Mouse (Mus musculus): ENCODE measurements around the gene Trnp1. TPM values are rescaled to one million over a fixed set of nuclear protein-coding genes. Genes with fewer than 3 reads are reported as not detected.

Gene Trnp1
- polyA plus RNA-seq (2015; fragmentation: Nextera tagmentation; extraction: Ambion mirVana), result 0.70 and 0.81 TPM in 2 replicates

DNA sequence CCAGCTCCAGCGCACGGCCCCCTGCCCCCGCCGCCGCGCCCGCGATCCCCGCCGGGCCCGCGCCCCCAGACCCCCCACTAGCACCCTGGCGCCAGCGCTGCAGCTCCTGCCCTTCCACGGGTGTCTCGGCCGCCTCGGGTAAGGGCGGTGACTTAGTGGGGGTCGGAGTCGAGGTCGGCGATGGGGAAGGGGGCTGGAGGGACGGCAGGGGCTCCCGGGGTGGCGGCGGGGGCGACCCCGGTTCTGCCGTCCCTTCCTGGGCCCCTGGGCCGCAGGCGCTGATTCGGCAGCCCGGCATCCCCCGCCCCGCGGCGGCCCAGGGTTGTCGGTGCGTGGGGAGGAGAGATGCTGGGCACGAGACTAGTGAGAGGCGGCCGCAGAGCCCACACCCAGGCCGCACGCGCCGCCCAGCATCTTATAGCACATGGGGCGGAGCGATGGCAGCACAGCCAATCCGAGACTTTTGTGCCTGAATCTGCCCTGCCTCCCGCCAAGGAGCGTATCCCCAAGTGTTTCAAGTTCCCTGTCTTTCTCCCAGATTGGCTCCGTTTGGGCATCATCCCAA, at the start of gene Trnp1:
Gene Trnp1, minus strand, starts transcription at position 391 of the 565 bp plus-strand sequence.
- under 1% methylated on average over 49 of the region's 53 CpGs for WGBS
- Histone ChIP-seq H3K4me2 (ENCODE audit: low read depth, low read length) (peak within 1 kb of the TSS; percentile 100), H3K9me3 (ENCODE audit: control insufficient read depth, low read length) (no peaks in the 10 kb centered on the region), H3K36me3 (ENCODE audit: control insufficient read depth, insufficient read depth, low read length) (no peaks in the 10 kb centered on the region), H3K4me1 (ENCODE audit: control insufficient read depth, insufficient read depth, low read length) (peaks cover 20% of the 10 kb centered on the region), H3K4me3 (ENCODE audit: low read length) (peak within 1 kb of the TSS; percentile 65), H3K27ac (ENCODE audit: low read length) (no peak within 1 kb of the TSS), H3K27me3 (replicated peaks; ENCODE audit: control insufficient read depth, insufficient read depth, low read length) (peaks cover 56% of the 10 kb centered on the region), H3K9ac (ENCODE audit: low read depth, low read length) (peak within 1 kb of the TSS; percentile 70)
- peak; percentile 84 for ATAC-seq

DNA sequence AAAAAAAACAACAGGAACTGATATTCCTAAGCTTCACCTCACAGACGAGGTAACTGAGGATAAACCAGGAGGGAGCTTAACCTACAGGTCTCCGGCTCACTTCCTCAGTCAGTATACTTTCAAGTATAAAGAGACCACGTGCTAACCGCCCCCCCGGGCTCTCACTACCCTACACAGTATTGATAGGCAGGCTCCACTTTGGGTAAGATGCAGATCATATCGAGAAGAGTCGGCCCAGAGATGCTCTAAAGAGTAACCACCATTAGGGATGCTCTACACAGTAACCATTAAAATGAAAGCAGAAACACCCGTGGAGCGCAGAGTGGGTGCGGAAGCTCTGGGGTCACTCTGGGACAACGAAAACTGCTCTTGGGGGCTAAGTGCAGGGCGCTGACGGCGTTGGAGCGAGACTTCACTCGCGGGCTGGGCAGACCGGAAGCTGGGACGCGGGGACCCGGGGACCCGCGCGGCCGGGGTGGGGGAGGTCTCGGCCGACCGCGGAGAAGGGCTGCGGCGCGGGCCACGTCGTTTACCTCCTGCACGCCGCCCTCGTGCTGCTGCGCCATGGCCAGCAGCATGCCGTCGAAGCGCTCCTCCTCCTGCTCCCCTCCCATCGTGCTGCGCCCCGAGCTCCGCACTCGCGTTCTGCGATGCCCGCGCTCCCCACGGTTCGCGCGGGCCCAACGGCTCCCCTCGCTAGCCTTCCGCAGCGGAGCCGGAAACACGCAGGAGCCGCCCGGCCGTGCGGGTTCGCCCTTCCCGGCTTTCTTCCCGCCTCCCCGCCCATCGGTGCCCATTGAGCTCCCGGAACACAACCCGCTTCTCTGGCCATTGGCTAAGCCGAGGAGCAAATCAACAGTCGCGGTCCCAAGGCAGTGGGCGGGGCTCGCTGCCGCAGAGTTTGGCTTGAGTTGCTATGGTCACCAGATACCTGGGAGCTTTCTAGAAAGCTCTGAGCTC, 47.2 kb upstream of the Trnp1 start, which contains the start of gene Nudc:
Gene Nudc, minus strand, starts transcription at position 725 of the 960 bp plus-strand sequence.
- peak; percentile 99 for ATAC-seq
- Histone ChIP-seq H3K27ac (ENCODE audit: low read length) (peak within 1 kb of the TSS; percentile 57), H3K27me3 (replicated peaks; ENCODE audit: control insufficient read depth, insufficient read depth, low read length) (no peaks in the 10 kb centered on the region), H3K4me3 (ENCODE audit: low read length) (peak within 1 kb of the TSS; percentile 91), H3K4me2 (ENCODE audit: low read depth, low read length) (peak within 1 kb of the TSS; percentile 84), H3K4me1 (ENCODE audit: control insufficient read depth, insufficient read depth, low read length) (peaks cover 14% of the 10 kb centered on the region), H3K9ac (ENCODE audit: low read depth, low read length) (peak within 1 kb of the TSS; percentile 93), H3K9me3 (ENCODE audit: control insufficient read depth, low read length) (0 out of 2 replicates have a peak, but pooled peaks cover 2% of the 10 kb centered on the region), H3K36me3 (ENCODE audit: control insufficient read depth, insufficient read depth, low read length) (no peaks in the 10 kb centered on the region)
- WGBS, result under 1% methylated on average over 75 of the region's 77 CpGs

DNA sequence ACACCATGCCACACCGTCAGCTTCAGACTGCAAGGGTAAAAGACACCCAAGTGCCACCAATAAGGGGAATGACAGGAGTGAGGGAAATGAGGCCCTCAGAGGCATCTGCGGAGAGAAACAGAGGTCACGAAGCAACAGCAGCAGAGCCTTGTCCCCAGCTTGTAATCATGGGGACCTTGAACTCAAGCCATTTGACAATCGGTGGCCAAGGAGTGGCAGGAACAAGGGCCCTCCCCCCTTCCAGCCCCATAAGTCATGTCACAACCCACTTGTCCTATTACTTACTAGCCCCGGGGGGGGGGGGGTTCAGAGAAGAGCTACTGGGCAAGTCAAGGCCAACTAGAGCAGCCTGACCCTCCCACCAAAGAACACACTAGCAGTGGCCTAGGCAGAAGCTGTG, 38.3 kb upstream of the Trnp1 start:
- Histone ChIP-seq H3K9me3 (ENCODE audit: control insufficient read depth, low read length) (no peaks in the 10 kb centered on the region), H3K9ac (ENCODE audit: low read depth, low read length) (peak overlapping the region; percentile 12; the same call in 1 of the 2 replicates), H3K27me3 (replicated peaks; ENCODE audit: control insufficient read depth, insufficient read depth, low read length) (no peaks in the 10 kb centered on the region), H3K4me2 (ENCODE audit: low read depth, low read length) (no peak overlapping the region), H3K36me3 (ENCODE audit: control insufficient read depth, insufficient read depth, low read length) (peaks cover 27% of the 10 kb centered on the region), H3K4me3 (ENCODE audit: low read length) (no peak overlapping the region), H3K27ac (ENCODE audit: low read length) (peak overlapping the region; percentile 80), H3K4me1 (ENCODE audit: control insufficient read depth, insufficient read depth, low read length) (peaks cover 9% of the 10 kb centered on the region; the same call in 1 of the 2 replicates)
- WGBS, result 77% methylated on average over 5 of the region's 5 CpGs
- ATAC-seq, result peak; percentile 45; the same call in 1 of the 2 replicates

DNA sequence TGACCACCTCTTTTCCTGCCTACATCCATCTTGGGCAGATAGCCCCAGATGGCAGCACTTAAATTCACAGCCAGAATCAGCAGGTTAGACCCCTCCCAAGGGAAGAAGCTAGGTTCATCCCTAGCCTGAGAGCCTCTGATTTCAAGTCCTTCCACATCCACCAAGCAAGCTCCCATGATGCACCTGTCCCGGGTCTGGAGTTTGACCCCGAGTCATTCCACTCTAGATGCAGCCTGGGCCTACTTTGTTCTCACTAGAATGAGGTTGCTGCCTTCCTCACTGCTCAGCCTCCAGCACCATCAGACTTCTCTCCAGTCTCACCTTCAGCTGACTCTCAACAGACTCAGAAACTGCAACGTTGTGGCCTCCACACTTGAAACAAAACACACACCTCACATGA, 37.7 kb upstream of the Trnp1 start:
- H3K27me3 ChIP-seq (replicated peaks; ENCODE audit: control insufficient read depth, insufficient read depth, low read length), result no peaks in the 10 kb centered on the region
- H3K9ac ChIP-seq (ENCODE audit: low read depth, low read length), result peak overlapping the region; percentile 12; the same call in 1 of the 2 replicates
- H3K4me1 ChIP-seq (ENCODE audit: control insufficient read depth, insufficient read depth, low read length), result peaks cover 9% of the 10 kb centered on the region; the same call in 1 of the 2 replicates
- H3K4me3 ChIP-seq (ENCODE audit: low read length), result no peak overlapping the region
- H3K9me3 ChIP-seq (ENCODE audit: control insufficient read depth, low read length), result no peaks in the 10 kb centered on the region
- peaks cover 27% of the 10 kb centered on the region for H3K36me3 ChIP-seq (ENCODE audit: control insufficient read depth, insufficient read depth, low read length)
- WGBS, result 81% methylated on average over 3 of the region's 3 CpGs
- peak; percentile 22; the same call in 1 of the 2 replicates for ATAC-seq
- peak overlapping the region; percentile 80 for H3K27ac ChIP-seq (ENCODE audit: low read length)
- no peak overlapping the region for H3K4me2 ChIP-seq (ENCODE audit: low read depth, low read length)

DNA sequence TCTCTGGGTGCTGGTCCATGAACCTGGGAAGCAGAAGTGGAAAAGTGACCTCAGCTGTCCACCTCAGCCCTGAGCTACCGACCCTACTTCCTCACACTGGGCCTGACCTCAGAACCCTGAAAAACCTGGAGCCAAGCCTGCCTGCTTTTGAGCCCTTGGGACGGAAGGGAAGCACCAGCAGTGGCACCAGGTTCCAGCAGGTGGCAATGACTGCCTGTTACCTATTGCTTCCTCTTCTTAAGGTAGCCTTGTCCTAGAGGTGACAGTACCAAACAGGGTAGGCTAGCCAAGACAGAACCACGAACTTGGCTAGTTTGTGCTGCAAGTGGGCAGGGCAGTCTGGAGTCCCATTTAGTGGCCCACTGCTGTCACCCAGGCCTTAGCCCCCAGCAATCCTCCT, 34.4 kb upstream of the Trnp1 start:
- Histone ChIP-seq H3K27me3 (replicated peaks; ENCODE audit: control insufficient read depth, insufficient read depth, low read length) (no peaks in the 10 kb centered on the region), H3K9ac (ENCODE audit: low read depth, low read length) (no peak overlapping the region), H3K27ac (ENCODE audit: low read length) (no peak overlapping the region), H3K36me3 (ENCODE audit: control insufficient read depth, insufficient read depth, low read length) (peaks cover 32% of the 10 kb centered on the region), H3K9me3 (ENCODE audit: control insufficient read depth, low read length) (no peaks in the 10 kb centered on the region), H3K4me3 (ENCODE audit: low read length) (no peak overlapping the region), H3K4me2 (ENCODE audit: low read depth, low read length) (no peak overlapping the region), H3K4me1 (ENCODE audit: control insufficient read depth, insufficient read depth, low read length) (peaks cover 14% of the 10 kb centered on the region)
- no peak for ATAC-seq
- 77% methylated on average over 3 of the region's 3 CpGs for WGBS

DNA sequence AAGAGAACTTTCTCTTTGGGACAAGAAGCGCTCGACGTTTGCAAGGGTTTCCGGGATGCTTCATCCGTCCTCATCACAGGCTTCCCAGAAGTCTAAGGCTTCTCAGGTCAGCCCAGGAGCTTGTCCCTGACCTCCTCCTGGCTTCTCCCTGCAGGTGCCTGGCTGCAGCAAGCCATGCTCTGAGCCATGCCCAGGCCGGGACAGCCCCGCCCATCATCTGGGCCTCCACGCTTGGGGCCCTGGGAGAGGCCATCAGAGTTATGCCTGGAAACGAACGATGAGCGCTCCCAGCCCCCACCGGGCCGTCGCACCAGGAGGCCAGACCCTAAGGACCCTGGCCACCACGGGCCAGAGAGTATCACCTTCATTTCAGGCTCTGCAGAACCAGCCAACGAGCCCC, 29.4 kb upstream of the Trnp1 start:
- Histone ChIP-seq H3K27ac (ENCODE audit: low read length) (no peak overlapping the region), H3K4me1 (ENCODE audit: control insufficient read depth, insufficient read depth, low read length) (peaks cover 5% of the 10 kb centered on the region; the same call in 1 of the 2 replicates), H3K4me3 (ENCODE audit: low read length) (no peak overlapping the region), H3K27me3 (replicated peaks; ENCODE audit: control insufficient read depth, insufficient read depth, low read length) (no peaks in the 10 kb centered on the region), H3K36me3 (ENCODE audit: control insufficient read depth, insufficient read depth, low read length) (peaks cover 16% of the 10 kb centered on the region), H3K4me2 (ENCODE audit: low read depth, low read length) (peak overlapping the region; percentile 38; the same call in 1 of the 2 replicates), H3K9me3 (ENCODE audit: control insufficient read depth, low read length) (0 out of 2 replicates have a peak, but pooled peaks cover 3% of the 10 kb centered on the region), H3K9ac (ENCODE audit: low read depth, low read length) (peak overlapping the region; percentile 40; the same call in 1 of the 2 replicates)
- peak; percentile 80 for ATAC-seq
- WGBS, result 57% methylated on average over 16 of the region's 16 CpGs

DNA sequence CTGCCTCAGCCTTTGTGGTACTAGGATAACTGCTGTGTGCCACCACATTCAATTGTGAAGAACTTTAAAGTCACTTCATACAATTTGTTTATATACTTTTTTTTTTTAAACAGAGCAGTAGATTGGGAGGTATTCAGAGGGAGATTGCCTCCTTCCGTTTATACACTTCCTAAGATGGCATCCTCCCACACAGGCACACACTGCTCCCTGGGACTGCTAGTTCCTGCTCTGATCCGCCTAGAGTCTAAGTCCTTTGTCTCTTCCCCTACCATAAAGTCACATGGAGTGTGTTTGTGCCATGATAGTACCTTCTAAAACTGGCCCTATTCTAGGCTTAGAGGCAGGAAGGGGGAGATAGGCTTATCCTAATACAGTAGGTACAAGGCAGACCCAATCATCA, 23.2 kb upstream of the Trnp1 start:
- H3K36me3 ChIP-seq (ENCODE audit: control insufficient read depth, insufficient read depth, low read length), result no peaks in the 10 kb centered on the region
- H3K27ac ChIP-seq (ENCODE audit: low read length), result no peak overlapping the region
- H3K9ac ChIP-seq (ENCODE audit: low read depth, low read length), result no peak overlapping the region
- H3K4me1 ChIP-seq (ENCODE audit: control insufficient read depth, insufficient read depth, low read length), result peaks cover 4% of the 10 kb centered on the region; the same call in 1 of the 2 replicates
- H3K27me3 ChIP-seq (replicated peaks; ENCODE audit: control insufficient read depth, insufficient read depth, low read length), result peaks cover 21% of the 10 kb centered on the region
- no peak overlapping the region for H3K4me2 ChIP-seq (ENCODE audit: low read depth, low read length)
- H3K4me3 ChIP-seq (ENCODE audit: low read length), result no peak overlapping the region
- ATAC-seq, result no peak
- WGBS, result 57% methylated on average over 2 of the region's 2 CpGs
- 0 out of 2 replicates have a peak, but pooled peaks cover 3% of the 10 kb centered on the region for H3K9me3 ChIP-seq (ENCODE audit: control insufficient read depth, low read length)

DNA sequence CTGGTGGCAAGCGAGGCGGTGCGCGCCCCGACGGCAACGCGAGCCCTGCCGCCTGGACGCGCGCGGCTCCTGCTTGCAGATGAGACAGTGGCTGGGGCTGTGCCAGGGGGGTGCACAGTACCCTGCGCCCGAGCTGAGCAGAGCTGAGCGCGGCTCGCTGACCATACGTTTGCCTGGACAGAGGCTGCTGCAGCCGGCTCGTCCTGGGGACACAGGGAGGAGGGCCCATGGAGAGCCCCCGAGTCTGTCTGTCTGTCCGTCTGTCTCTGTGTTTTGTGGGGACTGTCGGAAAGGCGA, 21.0 kb upstream of the Trnp1 start:
- Histone ChIP-seq H3K4me2 (ENCODE audit: low read depth, low read length) (peak overlapping the region; percentile 51), H3K27ac (ENCODE audit: low read length) (peak overlapping the region; percentile 90), H3K4me3 (ENCODE audit: low read length) (peak overlapping the region; percentile 62), H3K36me3 (ENCODE audit: control insufficient read depth, insufficient read depth, low read length) (no peaks in the 10 kb centered on the region), H3K4me1 (ENCODE audit: control insufficient read depth, insufficient read depth, low read length) (peaks cover 4% of the 10 kb centered on the region; the same call in 1 of the 2 replicates), H3K27me3 (replicated peaks; ENCODE audit: control insufficient read depth, insufficient read depth, low read length) (peaks cover 21% of the 10 kb centered on the region), H3K9me3 (ENCODE audit: control insufficient read depth, low read length) (no peaks in the 10 kb centered on the region), H3K9ac (ENCODE audit: low read depth, low read length) (peak overlapping the region; percentile 79)
- 4% methylated on average over 25 of the region's 25 CpGs for WGBS
- peak; percentile 65; the same call in 1 of the 2 replicates for ATAC-seq
